Mouse (Mus musculus) heart, adult 2 months (tissue): ENCODE results near the gene Ccdc141.

ENCODE experiments used
- CTCF ChIP-seq: fragments of 200-600 bp; IDR thresholded peaks from 2 replicates; pipeline ENCODE4 v1.8.1; 2022; ENCODE audit warnings: antibody characterized with exemption, mild to moderate bottlenecking, moderate library complexity
- EP300 ChIP-seq: fragments of 200-500 bp; IDR thresholded peaks from 2 replicates; pipeline ENCODE4 v1.6.1; 2011; ENCODE audit warnings: low read depth, low read length, control low read depth; ENCODE audit not compliant: insufficient read depth

- TF ChIP-seq EP300 (peak; percentile 94), CTCF (no peak)
These were observed 188.7 kb downstream of the Ccdc141 start for GRCm38 (mm10) chr2:76981717-76982116.
